Mouse (Mus musculus) thymus, postnatal 10 days (tissue): ENCODE measurements around the gene Copa.

ENCODE experiments used
- DNase-seq, 2 experiments: peaks; one replicate each; pipeline ENCODE4 v3.0.0; 2021; ENCODE audit warnings: low spot score in 2 of 2

Gene Copa

GRCm38 (mm10) chr1:172140825-172141224 is 58.5 kb downstream of the Copa start:
- no peak for DNase-seq

DNA sequence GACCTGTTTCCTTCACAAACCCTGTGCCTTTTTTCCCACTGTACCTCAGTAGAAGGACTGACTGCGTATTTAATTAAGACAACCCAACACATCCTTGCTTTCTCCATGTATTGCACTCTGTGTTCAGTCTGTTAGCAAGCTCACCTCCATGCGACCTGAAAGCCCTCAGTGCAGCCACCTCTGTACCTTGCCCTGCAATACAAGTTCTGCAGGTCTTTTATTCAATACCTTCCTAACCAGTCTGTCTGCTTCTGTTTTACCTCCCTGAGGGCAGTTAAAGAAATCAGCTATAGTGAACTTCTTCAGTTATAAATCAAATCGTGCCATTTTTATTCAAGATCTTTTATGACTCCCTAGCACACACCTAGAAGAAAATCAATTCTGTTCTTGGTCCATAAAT is 59.2 kb downstream of the Copa start:
- DNase-seq = no peak

DNA sequence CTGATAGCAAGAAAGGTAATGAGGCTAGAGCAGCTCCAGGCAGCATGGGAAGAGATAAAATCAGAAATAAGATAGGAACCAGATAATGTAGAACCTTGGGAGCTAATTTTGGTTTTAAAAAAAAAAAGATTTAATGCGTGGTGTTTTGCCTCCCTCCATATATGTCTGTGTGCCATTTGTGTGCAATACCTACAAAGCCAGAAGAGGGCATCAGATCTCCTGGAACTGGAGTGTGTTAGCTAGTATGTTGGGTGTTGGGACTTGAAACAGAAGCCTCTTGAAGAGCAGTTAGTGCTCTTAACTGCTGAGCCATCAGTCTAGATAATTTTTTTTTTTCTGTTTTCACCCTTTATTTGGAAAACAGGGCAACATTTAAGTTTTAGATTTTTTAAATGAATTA is 61.2 kb downstream of the Copa start:
- DNase-seq = peak; percentile 56 to 69

DNA sequence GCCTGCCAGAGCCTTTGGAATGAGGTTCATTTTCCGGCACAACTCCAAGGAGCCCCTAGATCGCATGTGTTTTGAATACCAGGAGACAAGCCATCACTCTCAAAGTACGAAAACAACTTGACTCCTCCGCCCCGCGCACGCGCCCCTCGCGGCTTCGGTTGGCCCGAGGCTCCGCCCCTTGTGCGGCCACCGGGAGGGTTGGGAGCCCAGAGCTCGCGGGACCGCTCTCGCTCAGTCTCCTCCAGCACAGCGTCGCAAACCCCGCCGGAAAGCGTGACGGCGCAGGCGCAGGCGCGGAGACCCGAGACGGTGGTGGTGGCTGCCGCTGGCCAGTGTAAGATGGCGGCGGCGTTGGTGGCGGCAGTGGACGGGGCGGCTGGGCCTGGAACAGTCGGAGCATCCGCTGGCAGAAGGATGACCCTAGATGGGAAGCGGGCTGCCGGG is 65.5 kb downstream of the Copa start, which contains the start of gene Dcaf8:
Dcaf8 (plus strand) TSS at position 250 of the 444 bp plus-strand sequence.
- peak; percentile 98 for DNase-seq

DNA sequence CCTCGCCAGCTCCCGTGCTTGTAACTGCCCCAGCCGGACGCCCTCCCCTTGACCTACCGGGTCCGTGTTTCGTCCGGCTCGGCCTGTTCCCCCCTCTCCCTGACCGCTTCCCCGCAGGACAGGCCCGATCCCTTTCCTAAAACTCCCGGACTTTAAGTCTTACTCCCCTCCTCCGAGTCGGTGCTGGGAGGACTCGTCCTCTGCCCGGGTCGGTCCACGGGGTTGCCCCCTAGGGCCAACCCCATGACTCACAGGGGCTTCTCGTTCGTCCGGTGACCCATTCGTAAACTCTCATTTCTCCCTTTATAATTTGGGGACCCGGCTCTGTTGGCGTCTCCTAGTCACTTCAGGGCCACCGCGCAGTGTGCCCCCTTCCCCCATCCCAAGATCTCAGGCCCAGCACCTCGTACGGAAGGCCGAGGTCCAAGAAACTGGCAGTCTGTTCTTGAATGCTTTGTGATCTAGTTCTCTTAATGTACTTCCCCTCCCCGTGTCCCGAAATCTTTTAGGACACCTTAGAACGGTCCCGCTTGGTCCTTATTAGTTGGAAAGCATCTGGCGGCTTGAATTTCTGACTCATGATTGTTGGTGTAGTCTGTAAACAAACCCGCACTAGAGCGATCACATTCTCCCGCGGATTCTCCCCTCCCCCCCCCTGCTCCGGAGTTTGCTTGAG is 66.1 kb downstream of the Copa start:
- DNase-seq = peak; percentile 23 to 41

DNA sequence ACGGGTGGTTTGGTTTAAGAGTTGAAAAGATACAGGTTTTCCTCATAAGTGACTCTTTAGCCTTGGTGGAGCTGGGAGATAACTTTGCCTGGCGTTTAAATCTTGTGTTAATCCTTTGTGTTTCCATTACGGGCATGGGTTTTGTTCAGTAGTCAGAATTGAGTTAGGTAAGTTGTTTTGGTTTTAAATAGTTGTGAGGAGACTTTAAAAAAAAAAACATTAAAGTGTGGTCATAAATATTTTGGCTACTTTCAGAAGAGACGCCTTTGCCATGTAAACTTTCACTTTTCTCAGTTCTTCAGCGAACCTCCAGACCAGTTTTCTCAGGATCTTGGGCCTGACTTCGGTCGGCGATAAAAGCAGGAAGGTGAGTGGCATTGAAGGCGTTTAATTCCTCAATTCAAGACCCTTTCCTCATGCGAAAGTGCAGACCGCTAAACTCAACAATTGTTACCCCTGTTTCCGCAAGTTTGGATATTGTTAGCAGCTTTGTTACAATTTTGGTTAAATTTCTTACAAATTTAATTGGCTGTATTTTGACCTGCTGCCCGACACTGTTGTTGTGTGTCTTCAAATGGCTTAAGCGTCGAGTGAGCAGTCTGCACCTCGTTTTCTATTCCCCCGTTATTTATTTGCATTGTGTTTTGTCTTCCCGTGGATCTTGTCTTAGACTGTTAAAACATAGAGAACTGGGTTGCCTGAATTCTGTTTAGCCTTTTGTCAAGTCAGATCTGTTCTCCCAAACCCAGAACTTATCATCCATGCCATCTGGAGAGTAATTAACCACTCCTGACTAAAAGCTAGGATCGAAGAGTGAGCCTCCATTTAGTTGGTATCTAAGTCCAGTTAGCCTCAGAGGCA is 66.9 kb downstream of the Copa start:
- no peak for DNase-seq

DNA sequence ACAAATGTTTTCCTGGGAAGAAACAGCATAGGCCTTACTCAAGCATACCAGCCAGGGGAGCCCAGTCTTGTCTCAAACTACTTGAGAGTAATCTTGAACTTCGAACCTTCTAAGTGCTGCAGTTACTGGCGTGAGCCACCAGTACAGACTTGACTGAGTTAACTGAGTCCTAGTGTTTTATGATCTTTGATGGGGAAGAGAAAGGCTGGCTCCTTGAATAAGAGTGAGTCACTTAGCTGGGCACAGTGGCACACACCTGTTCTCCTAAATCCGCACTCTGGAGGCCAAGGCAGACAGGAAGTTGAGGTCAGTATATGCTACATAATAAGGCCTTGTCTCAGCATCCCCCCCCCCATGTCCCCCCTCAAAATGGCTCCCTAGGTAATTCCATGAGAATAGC is 72.2 kb downstream of the Copa start:
- no peak for DNase-seq

DNA sequence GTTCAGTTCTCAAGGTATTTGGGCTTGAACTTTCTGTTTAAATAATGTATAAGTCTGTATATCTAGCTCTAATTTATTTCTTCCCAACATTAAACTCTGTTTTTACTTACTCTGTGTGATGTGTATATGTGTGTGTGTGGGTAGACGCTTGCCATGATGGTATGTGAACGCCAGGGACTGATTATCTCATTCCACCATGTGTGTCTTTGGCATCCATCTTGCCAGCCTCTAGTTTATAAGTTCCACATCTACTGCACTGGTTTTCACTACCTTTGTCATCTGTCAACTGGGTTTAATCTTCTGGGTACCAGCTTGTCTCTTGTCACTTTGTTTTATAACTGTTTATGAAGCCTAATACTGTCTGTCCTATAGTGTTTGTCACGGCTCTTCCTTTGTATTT is 73.2 kb downstream of the Copa start:
- DNase-seq = no peak

- no peak for DNase-seq
These were observed 77.6 kb downstream of the Copa start for GRCm38 (mm10) chr1:172159970-172160369.

DNA sequence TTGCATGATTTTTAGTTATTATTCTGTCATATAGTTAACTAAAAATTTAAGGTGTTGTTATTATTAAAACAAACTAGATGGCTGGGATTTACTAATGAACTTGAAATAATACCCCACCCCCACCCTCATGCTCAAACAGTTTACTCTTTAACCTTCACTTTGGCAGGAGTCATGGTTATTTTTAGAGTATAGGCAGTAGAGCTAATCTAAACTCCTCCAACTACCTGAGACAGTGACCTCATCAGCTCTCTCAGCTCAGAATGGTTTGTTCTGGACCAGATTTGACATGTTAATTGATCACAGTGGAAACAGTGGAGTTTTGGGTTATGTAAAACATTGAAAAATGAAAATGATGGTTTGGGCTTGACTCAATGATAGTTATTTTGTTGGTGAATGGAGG is 78.2 kb downstream of the Copa start:
- no peak for DNase-seq

- DNase-seq = no peak
These were observed 79.7 kb downstream of the Copa start for GRCm38 (mm10) chr1:172162009-172162408.

DNA sequence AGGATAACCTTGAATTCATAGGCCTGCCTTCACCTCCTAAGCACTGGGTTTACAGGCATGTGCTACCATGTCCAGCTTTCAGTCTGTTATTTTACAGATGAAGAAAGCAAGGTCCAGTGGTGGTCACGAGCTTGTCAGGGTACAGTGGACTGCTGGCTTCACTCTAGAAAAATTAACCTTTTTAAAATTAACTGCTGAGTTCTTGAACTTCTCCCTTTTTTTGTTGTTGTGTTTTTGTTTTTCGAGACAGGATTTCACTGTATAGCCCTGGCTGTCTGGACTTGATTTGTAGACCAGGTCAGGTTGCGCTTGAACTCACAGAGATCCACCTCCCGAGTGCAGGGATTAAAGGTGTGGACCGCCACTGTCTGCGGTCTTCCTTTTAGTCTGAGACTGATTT is 80.6 kb downstream of the Copa start:
- no peak for DNase-seq

DNA sequence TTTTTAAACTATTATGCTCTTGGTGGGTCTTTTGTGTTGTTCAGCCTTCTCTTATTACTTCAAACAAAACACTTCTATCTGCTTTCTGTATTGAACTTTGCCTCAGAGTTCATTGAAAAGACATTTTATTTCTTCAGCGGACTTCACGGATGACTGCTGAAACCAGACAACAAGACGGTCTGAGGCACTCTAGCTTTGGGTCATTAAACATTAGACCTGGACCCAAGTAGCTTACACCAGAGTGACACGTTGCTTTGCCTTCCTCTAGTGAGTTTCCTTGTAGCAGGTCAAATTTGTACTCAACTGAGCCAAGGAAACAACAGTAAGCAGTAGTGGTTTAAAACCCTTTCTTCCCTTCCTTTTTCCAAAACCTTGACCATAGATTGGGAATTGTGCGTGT is 85.6 kb downstream of the Copa start:
- no peak for DNase-seq

- DNase-seq = no peak
These were observed 87.5 kb downstream of the Copa start for GRCm38 (mm10) chr1:172169809-172170208.
